Mouse (Mus musculus) heart, postnatal 0 days (tissue): ENCODE measurements at regions not wholly inside any gene's neighbourhood (a gene's known extent, or its start where the extent isn't known, plus 50 kb on each side); places are given as distances from the start of the nearest gene placed in this dataset.
"Not testable (repeated sequence)": the region's sequence is repeated elsewhere in the genome, so short reads cannot be mapped to it uniquely, and the experiment has no call there.

Experiments
- ATAC-seq: fragments of 200-750 bp; cut with Nextera tagmentation; 2 replicates; pipeline ENCODE4 v1.8.0; 2017; ENCODE audit warnings: low read depth, moderate number of reproducible peaks, moderate library complexity; ENCODE audit not compliant: insufficient read depth
- DNase-seq: peaks from one replicate; pipeline ENCODE4 v3.0.0-alpha.2; 2016; ENCODE audit warnings: low spot score
- H3K27ac ChIP-seq: fragments of 300-500 bp; sonication (generic); 2 replicates; pipeline ENCODE4 v1.5.1; 2014; ENCODE audit warnings: low read depth, mild to moderate bottlenecking
- H3K27me3 ChIP-seq: fragments of 300-500 bp; sonication (generic); 2 replicates; pipeline ENCODE4 v1.6.1; 2014; ENCODE audit warnings: low read length, mixed read lengths; ENCODE audit not compliant: control insufficient read depth, insufficient read depth
- H3K36me3 ChIP-seq: fragments of 300-500 bp; sonication (generic); replicated peaks from 2 replicates; pipeline ENCODE4 v1.6.1; 2014; ENCODE audit warnings: low read length, mixed read lengths; ENCODE audit not compliant: control insufficient read depth, insufficient read depth
- H3K4me1 ChIP-seq: fragments of 300-500 bp; sonication (generic); 2 replicates; pipeline ENCODE4 v1.6.1; 2014; ENCODE audit warnings: antibody characterized with exemption; ENCODE audit not compliant: control insufficient read depth, insufficient read depth
- H3K4me2 ChIP-seq: fragments of 300-500 bp; sonication (generic); 2 replicates; pipeline ENCODE4 v1.6.1; 2014; ENCODE audit warnings: low read depth, mild to moderate bottlenecking, low read length, moderate library complexity
- H3K4me3 ChIP-seq: fragments of 300-500 bp; sonication (generic); 2 replicates; pipeline ENCODE4 v1.5.1; 2014; ENCODE audit warnings: low read depth, low read length
- H3K9ac ChIP-seq: fragments of 300-500 bp; sonication (generic); replicated peaks from 2 replicates; pipeline ENCODE4 v1.6.1; 2014; ENCODE audit warnings: low read depth, low read length, mixed read lengths
- H3K9me3 ChIP-seq: fragments of 300-500 bp; sonication (generic); replicated peaks from 2 replicates; pipeline ENCODE4 v1.6.1; 2016; ENCODE audit warnings: low read length; ENCODE audit not compliant: control insufficient read depth
- CTCF ChIP-seq: IDR thresholded peaks from 2 replicates; pipeline ENCODE4 v1.5.1; 2016; ENCODE audit warnings: antibody characterized with exemption, control low read depth, low read depth
- EP300 ChIP-seq: IDR thresholded peaks from 2 replicates; pipeline ENCODE4 v1.6.1; 2016; ENCODE audit warnings: antibody characterized with exemption, low read depth
- WGBS: fragments of 180-500 bp; shearing (Covaris S2); extraction: QIAGEN DNeasy Blood & Tissue Kit; methylation state at CpG from one replicate; pipeline ENCODE4 v1.1.7; 2014; 5-methylcytosine and 5-hydroxymethylcytosine counted together

- no peak for DNase-seq
- ATAC-seq = no peak
- Histone ChIP-seq H3K27me3 (no peaks in the 10 kb centered on the region), H3K4me1 (no peaks in the 10 kb centered on the region), H3K36me3 (no peaks in the 10 kb centered on the region), H3K9ac (no peak overlapping the region), H3K27ac (no peak overlapping the region), H3K9me3 (no peaks in the 10 kb centered on the region), H3K4me3 (no peak overlapping the region), H3K4me2 (no peak overlapping the region)
- 79% methylated on average over 1 of the region's 1 CpGs for WGBS
- TF ChIP-seq EP300 = no peak
- TF ChIP-seq CTCF = no peak
These were observed 94.1 kb downstream of the H2al2a start for GRCm38 (mm10) chr2:17902616-17903015.

- TF ChIP-seq CTCF (no peak), EP300 (no peak)
- H3K9me3 ChIP-seq = no peaks in the 10 kb centered on the region
- no peak overlapping the region for H3K27ac ChIP-seq
- no peak overlapping the region for H3K4me3 ChIP-seq
- ATAC-seq (no peak), DNase-seq (no peak)
- H3K9ac ChIP-seq = no peak overlapping the region
- no peaks in the 10 kb centered on the region for H3K36me3 ChIP-seq
- no peaks in the 10 kb centered on the region for H3K27me3 ChIP-seq
- no peak overlapping the region for H3K4me2 ChIP-seq
- 58% methylated on average over 7 of the region's 8 CpGs for WGBS
- H3K4me1 ChIP-seq = no peaks in the 10 kb centered on the region
These were observed 96.6 kb downstream of the H2al2a start for GRCm38 (mm10) chr2:17900202-17900601.

- DNase-seq (no peak), ATAC-seq (no peak)
- Histone ChIP-seq H3K27me3 (no peaks in the 10 kb centered on the region), H3K4me2 (no peak overlapping the region), H3K4me3 (no peak overlapping the region), H3K27ac (no peak overlapping the region), H3K9me3 (no peaks in the 10 kb centered on the region), H3K4me1 (no peaks in the 10 kb centered on the region), H3K9ac (no peak overlapping the region), H3K36me3 (no peaks in the 10 kb centered on the region)
- 38% methylated on average over 3 of the region's 3 CpGs for WGBS
- TF ChIP-seq EP300 = no peak
- TF ChIP-seq CTCF = no peak
These were observed 98.0 kb downstream of the H2al2a start for GRCm38 (mm10) chr2:17898780-17899179.

GRCm38 (mm10) chr2:17896036-17896435 is 100.7 kb downstream of the H2al2a start:
- DNase-seq (no peak), ATAC-seq (no peak)
- TF ChIP-seq CTCF (no peak), EP300 (no peak)
- WGBS = 83% methylated on average over 2 of the region's 2 CpGs
- Histone ChIP-seq H3K27ac (no peak overlapping the region), H3K9me3 (no peaks in the 10 kb centered on the region), H3K4me2 (no peak overlapping the region), H3K4me1 (no peaks in the 10 kb centered on the region), H3K9ac (no peak overlapping the region), H3K36me3 (no peaks in the 10 kb centered on the region), H3K27me3 (no peaks in the 10 kb centered on the region), H3K4me3 (no peak overlapping the region)

- not testable (repeated sequence) for ATAC-seq, H3K9ac ChIP-seq, DNase-seq, H3K27me3 ChIP-seq, H3K27ac ChIP-seq, H3K4me1 ChIP-seq, H3K4me3 ChIP-seq, H3K36me3 ChIP-seq, H3K4me2 ChIP-seq, H3K9me3 ChIP-seq
- WGBS = 90% methylated on average over 7 of the region's 7 CpGs
These were observed 104.1 kb downstream of the H2al2a start for GRCm38 (mm10) chr2:17892661-17893060.

- Histone ChIP-seq H3K36me3 (no peaks in the 10 kb centered on the region), H3K9ac (no peak overlapping the region), H3K9me3 (no peaks in the 10 kb centered on the region), H3K4me3 (no peak overlapping the region), H3K4me2 (no peak overlapping the region), H3K27ac (no peak overlapping the region), H3K4me1 (no peaks in the 10 kb centered on the region), H3K27me3 (no peaks in the 10 kb centered on the region)
- 64% methylated on average over 3 of the region's 3 CpGs for WGBS
- ATAC-seq (no peak), DNase-seq (no peak)
- TF ChIP-seq EP300 (0 out of 2 replicates have a peak, but pooled peaks have one; percentile 42), CTCF (no peak)
These were observed 109.1 kb downstream of the H2al2a start for GRCm38 (mm10) chr2:17887699-17888098.
